Mouse (Mus musculus): ENCODE measurements around the gene Pnldc1.

DNA sequence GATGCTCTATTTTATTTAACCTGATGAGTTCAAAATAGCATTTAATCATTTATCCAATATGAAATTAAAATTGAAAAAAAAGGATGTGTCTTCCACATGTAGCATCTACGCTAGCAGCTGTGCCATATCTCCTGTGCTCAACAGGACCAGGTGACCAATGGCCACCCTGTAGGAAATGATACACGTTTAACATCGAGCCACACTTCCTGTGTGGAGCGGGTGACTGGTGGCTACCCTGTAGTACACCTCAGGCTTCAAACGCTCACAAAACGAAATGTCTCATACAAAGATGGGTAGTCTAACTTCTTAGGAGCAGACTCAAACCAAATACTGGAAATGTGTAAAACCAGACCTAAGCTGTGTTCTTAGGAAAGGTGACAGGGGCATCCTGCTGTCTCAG lies 66.2 kb downstream of the Pnldc1 start:
- TF ChIP-seq CTCF (IDR thresholded peaks at IDR 0.05; ENCODE audit: borderline replicate concordance, control insufficient read depth, extremely low read depth, insufficient read depth, low read length, poor library complexity): no peak
- no peak for TF ChIP-seq POLR2A (IDR thresholded peaks at IDR 0.05; ENCODE audit: control insufficient read depth, extremely low read depth, insufficient read depth, low read length, poor library complexity)
